Mouse (Mus musculus) kidney, adult 18-20 months (tissue): ENCODE data around the gene Pabpn1.

Experiments
- DNase-seq: peaks from one replicate; pipeline ENCODE4 v3.0.0; 2021

Gene Pabpn1

DNA sequence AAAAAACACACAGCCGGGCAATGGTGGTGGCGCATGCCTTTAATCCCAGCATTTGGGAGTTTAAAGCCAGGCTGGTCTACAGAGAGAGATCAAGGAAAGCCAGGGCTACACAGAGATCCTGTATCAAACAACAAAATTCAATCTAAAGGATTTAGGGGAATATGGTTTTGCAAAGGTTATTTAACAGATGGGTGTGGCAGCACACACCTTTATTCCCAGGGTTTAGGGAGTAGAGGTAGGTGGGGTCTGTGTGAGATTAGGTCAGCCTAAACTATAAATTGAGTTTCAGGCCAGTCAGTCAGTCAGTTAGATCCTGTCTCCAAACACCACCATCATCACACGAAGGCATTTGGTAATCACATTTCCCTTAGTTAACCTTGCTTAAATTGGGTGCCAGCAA, at the start of gene Pabpn1:
Gene Pabpn1, plus strand, starts transcription at position 301 of the 400 bp plus-strand sequence.
- no peak for DNase-seq

- DNase-seq: peak; percentile 43
Measured at GRCm38 (mm10) chr14:54843461-54843860, 48.8 kb upstream of the Pabpn1 start.

GRCm38 (mm10) chr14:54855726-54856125, 36.6 kb upstream of the Pabpn1 start:
- DNase-seq: no peak

GRCm38 (mm10) chr14:54856703-54857102, 35.6 kb upstream of the Pabpn1 start:
- DNase-seq: no peak

DNA sequence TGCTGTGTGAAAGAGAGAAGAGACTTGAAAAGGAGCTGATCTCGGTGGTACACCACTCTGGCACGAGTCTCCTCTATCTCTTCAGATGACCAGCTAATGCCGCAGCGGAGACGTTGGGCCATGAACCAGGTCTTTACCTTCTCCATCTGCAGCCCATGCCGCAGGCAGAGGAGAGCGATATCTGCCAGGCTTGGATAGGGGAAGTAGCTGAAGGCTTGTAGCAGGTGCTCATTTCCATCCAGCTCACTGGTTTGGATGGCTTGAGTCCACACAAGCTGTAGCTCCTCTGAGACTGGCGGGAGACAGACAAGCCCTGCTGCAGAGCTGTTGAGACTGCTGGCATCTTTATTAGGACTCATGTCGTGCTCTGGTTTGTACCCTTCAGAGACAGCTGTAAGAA, 34.4 kb upstream of the Pabpn1 start:
- DNase-seq: no peak

DNA sequence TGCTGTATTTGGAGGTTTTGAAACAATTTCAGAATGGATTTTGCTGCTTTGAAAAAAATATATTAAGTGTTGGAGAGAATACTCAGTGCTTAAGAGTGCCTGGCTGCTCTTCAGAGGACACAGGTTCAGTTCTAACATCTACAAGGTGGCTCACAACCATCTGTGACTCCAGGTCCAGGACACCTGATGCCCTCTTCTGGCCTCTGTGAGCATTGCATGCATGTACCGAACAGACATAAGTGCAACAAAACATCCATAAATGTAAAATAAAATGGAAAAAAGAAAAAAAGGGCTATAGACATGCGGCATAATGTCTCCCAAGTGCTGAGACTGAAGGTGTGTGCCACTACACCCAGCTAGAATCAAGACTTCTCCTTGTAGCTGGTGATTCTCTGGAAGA, 31.8 kb upstream of the Pabpn1 start:
- DNase-seq: peak; percentile 77

- DNase-seq: peak; percentile 92
Measured at GRCm38 (mm10) chr14:54863501-54864312, 28.6 kb upstream of the Pabpn1 start.

DNA sequence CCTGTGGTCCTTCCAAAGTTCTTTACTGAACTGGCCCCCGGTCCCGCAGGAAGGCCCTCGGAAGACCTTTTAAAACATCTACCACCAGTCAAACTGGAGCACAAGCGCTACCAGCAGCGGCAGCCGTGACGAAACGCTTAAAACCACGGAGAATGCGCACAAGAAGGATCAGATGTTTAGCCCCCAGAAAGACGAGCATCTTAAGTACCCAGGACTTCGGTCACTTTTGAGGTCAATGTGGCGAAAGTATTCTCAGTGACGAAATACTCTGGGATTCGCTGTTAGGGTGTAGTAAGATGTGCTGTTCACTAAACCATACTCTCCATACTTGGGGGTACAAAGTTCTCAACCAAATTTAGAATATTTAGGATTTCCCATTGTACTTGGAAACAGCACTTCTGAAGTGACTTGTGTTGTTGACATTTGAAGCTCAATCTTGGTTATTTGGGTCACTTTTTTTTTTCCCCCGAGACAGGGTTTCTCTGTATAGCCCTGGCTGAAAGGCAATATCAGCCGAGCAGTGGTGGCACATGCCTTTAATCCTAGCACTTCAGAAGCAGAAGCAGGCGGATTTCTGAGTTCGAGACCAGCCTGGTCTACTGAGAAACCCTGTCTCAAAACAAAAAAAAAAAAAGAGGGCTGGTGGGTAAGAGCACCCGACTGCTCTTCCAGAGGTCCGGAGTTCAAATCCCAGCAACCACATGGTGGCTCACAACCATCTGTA, 27.8 kb upstream of the Pabpn1 start:
- no peak for DNase-seq

GRCm38 (mm10) chr14:54865626-54866025, 26.7 kb upstream of the Pabpn1 start:
- DNase-seq: no peak

GRCm38 (mm10) chr14:54866268-54866667, 26.0 kb upstream of the Pabpn1 start:
- no peak for DNase-seq

DNA sequence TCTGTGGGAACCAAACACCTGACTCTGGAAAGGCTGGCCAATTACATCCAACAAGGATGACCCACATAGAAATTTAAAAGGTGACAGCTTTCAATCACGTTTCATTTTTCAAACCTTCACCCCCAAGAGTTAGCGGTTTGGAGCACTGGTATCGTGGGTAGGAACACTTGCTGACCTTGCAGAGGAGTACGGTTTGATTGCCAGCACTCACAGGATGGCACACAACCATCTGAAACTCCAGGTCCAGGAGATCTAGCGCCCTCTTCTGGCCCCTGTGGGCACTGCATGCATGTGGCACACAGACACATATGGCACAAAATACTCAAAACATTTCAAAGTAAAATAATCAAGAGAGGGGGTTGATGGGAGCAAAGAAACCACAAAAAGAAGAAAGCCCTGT, 25.4 kb upstream of the Pabpn1 start:
- no peak for DNase-seq

DNA sequence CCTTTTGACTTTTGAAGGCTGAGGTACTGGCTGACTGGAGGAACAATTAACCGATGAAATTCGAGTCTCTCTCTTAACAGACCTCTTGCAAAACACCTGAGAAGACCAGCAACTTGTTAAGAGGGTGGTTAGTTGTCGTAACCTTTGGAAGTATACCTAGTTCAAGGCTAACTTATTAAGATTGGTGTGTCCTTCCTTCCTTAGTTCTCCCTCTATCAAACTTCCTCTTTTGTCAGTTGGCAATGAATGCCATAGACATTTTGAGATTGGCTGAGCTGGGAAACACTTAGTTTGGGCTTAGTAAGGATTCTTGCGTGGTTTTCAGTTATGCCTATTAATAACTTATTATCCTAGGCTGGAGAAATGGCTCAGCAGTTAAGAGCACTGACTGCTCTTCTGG, 24.3 kb upstream of the Pabpn1 start:
- no peak for DNase-seq

DNA sequence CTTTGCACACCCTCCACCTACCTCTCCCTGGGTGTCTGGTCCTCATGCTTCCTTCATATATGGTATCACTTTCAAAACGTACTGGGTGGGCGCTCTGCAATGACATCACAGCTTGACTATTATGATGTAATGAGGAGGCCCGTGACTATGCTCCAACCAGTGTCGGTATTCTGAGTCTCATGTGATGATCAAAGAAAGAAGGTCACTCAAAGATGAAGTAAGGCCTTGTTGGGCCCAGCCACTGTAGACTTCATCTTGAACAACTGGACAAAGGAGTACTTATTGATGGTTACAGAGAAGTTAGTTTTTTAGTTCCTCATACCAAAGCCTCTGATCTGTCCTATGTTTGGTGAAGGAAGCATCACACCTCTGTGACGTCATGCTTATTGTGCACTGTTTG, 21.4 kb upstream of the Pabpn1 start, which contains the start of gene Homez:
Gene Homez, minus strand, starts transcription at position 101 of the 400 bp plus-strand sequence.
- DNase-seq: no peak

- no peak for DNase-seq
Measured at GRCm38 (mm10) chr14:54874165-54874564, 18.1 kb upstream of the Pabpn1 start.

GRCm38 (mm10) chr14:54875844-54876538, 16.3 kb upstream of the Pabpn1 start:
- no peak for DNase-seq

DNA sequence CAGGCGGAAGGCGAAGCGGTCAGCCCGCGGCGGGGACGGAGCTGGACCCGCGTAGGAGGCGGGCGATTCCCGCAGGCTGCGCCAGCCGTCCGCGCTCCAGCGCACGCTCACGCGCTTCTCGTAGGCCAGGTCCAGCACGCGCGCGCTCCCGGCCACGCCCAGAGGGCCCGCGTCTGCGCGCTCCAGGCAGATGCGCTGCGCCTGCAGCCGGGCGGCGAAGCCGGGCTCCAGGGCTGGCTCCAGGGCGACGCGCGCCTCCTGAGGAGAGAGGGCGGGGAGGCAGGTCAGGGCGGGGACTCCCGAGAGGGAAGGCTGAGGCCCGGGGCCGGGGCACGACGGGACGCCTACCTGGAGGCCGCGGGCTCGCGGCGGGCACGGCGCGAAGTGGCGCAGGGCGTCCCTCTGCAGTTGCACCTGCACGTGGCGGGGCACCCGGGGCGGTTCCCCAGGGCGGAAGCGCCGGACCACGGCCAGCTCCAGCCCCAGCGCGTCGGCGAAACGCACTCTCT, 15.7 kb upstream of the Pabpn1 start:
- DNase-seq: peak; percentile 90

DNA sequence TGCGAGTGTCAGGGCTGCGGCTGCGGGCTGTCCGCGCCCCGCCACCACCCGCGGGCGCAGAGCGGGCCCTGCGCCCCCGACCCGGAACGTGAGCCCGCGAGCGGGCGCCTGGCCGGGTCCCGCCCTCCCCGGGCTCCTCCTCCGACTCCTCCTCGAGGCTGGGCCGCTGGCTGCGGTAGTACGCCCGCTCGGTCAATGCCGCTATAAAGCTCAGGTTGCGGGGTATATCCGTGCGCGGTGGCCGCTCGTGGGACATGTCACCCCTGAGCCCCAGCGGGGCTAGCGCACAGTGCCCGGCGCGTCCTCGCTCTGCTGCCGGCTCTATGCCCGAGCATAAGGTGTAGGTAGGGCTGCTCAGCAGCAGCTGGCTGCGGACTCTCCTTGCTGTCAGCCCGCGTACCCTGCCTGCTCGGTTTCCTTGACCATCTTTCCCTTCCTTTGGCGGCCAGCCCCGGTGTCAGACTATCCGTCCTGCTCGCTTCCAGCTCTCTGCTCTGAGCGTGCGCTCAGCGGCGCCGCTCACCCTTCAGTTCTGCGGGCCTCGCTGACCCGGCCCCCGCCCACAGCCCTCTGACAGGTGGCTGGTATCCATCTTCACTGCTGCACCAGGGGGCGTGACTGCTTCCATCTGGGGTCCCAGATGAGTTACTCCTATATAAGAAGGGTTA, 15.1 kb upstream of the Pabpn1 start, which contains the start of gene Ppp1r3e:
Gene Ppp1r3e, minus strand, starts transcription at position 503 of the 668 bp plus-strand sequence.
- peak; percentile 87 for DNase-seq

DNA sequence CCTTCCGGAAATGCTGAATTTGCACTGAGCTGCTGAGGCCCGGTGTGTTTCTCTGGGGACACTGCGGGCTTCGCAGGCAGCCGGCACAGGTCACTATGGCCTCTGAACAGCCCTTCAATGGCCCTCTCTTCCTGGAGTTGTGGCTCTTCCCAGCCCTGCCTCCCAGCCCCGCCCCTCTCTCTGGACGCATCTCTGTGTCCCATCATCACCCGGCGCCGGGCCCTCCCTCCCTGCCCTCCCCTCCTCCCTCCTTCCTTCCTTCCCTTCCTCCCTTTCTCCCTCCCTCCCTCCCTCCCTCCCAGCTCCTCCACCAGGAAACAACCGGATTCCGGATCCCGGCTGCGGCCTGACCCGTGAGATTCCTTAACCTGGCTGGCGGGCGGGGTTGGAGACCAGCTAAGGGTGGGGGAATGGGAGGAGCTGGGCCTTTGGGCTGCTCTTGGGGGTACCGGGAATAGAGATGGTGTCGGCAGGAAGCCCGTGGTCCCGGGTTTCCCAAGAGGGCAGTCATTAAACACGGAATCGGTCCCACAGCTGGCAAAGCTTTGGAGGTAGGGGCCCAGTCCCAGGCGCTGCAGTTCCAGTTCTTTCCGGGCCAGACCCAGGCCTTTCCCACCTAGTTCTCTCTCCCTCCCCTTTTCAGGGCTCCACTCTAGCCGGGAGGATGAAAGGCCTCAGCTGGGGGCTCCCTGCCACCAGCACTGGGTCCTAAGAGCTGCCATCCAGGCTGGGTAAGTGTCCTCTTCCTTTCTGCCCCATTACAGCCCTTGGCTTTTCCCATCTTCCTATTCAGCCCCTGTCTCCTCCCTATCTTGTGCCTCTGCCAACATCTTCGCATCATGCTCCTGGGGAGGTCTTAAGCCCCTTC, 8.9 kb upstream of the Pabpn1 start, which contains the start of the genes Bcl2l2 and Gm20521:
Gene Bcl2l2, plus strand, starts transcription at position 224 of the 868 bp plus-strand sequence.
Gene Gm20521, plus strand, starts transcription at position 288 of the 868 bp plus-strand sequence.
- peak; percentile 85 for DNase-seq

- no peak for DNase-seq
Measured at GRCm38 (mm10) chr14:54884022-54884712, 8.1 kb upstream of the Pabpn1 start.

DNA sequence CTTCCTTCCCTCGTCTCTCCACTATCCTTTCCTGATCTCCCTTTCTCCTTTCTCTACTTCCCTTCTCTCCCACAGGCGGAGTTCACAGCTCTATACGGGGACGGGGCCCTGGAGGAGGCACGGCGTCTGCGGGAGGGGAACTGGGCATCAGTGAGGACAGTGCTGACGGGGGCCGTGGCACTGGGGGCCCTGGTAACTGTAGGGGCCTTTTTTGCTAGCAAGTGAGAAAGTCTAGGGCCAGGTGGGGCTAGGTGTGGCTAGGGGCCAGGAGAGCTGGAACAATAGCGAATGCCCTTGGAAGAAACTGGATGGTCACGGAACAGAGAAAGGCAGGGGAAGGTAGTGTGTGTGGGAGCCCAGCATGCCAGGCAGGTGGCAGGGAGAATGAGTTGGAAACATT, 7.0 kb upstream of the Pabpn1 start:
- no peak for DNase-seq
